Mouse (Mus musculus): ENCODE results near the gene Mcrs1. TPM values are rescaled to one million over a fixed set of nuclear protein-coding genes. Genes with fewer than 3 reads are reported as not detected.

The Mcrs1 gene
- polyA plus RNA-seq, 1 experiment from 2014 or later, result 193 TPM

- H3K36me3 ChIP-seq (ENCODE audit: control insufficient read depth, insufficient read depth, low read length), result peaks cover 8% of the 10 kb centered on the region; the same call in 1 of the 2 replicates
- H3K4me1 ChIP-seq (replicated peaks; ENCODE audit: control insufficient read depth, insufficient read depth, low read length), result no peaks in the 10 kb centered on the region
- H3K27me3 ChIP-seq (ENCODE audit: control insufficient read depth, insufficient read depth, low read length), result no peaks in the 10 kb centered on the region
- H3K4me3 ChIP-seq (ENCODE audit: low read depth, low read length), result no peak overlapping the region
- H3K9ac ChIP-seq (ENCODE audit: low read depth, low read length), result no peak overlapping the region
- no peak overlapping the region for H3K4me2 ChIP-seq (replicated peaks; ENCODE audit: low read depth, low read length)
- no peaks in the 10 kb centered on the region for H3K9me3 ChIP-seq (ENCODE audit: control insufficient read depth, low read length)
- 84% methylated on average over 4 of the region's 4 CpGs for WGBS
- DNase-seq (ENCODE audit: low spot score) (no peak), ATAC-seq (ENCODE audit: low FRiP score) (no peak)
- H3K27ac ChIP-seq (ENCODE audit: low read depth, low read length), result no peak overlapping the region
Observed at GRCm38 (mm10) chr15:99241249-99241648, 10.5 kb downstream of the Mcrs1 start.

DNA sequence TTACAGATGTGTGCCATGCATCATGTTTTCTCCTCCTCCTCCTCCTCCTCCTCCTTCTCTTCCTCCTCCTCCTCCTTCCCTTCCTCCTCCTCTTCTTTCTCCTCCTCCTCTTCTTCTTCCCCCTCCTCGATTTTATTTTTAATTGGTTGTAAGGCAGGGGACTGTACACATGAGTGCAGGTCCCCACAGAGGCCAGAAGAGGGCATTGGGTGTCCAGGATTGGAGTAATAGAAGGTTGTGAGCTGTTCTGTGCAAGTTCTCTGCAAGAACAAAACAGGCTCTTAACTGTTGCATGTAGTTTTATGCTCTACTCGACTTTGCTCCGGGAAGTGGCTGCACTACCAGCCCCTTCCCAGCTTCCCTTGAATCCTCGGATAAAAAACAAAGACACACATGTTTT, 11.6 kb downstream of the Mcrs1 start:
- Histone ChIP-seq H3K4me1 (replicated peaks; ENCODE audit: control insufficient read depth, insufficient read depth, low read length) (no peaks in the 10 kb centered on the region), H3K9me3 (ENCODE audit: control insufficient read depth, low read length) (no peaks in the 10 kb centered on the region), H3K9ac (ENCODE audit: low read depth, low read length) (no peak overlapping the region), H3K27ac (ENCODE audit: low read depth, low read length) (no peak overlapping the region), H3K4me3 (ENCODE audit: low read depth, low read length) (no peak overlapping the region), H3K36me3 (ENCODE audit: control insufficient read depth, insufficient read depth, low read length) (0 out of 2 replicates have a peak, but pooled peaks cover 5% of the 10 kb centered on the region), H3K27me3 (ENCODE audit: control insufficient read depth, insufficient read depth, low read length) (no peaks in the 10 kb centered on the region), H3K4me2 (replicated peaks; ENCODE audit: low read depth, low read length) (no peak overlapping the region)
- DNase-seq (ENCODE audit: low spot score) (no peak), ATAC-seq (ENCODE audit: low FRiP score) (no peak)
- WGBS, result 78% methylated on average over 4 of the region's 4 CpGs

GRCm38 (mm10) chr15:99238006-99238405, 13.8 kb downstream of the Mcrs1 start:
- ATAC-seq (ENCODE audit: low FRiP score) (no peak), DNase-seq (ENCODE audit: low spot score) (no peak)
- Histone ChIP-seq H3K4me1 (replicated peaks; ENCODE audit: control insufficient read depth, insufficient read depth, low read length) (0 out of 2 replicates have a peak, but pooled peaks cover 2% of the 10 kb centered on the region), H3K27ac (ENCODE audit: low read depth, low read length) (no peak overlapping the region), H3K9ac (ENCODE audit: low read depth, low read length) (no peak overlapping the region), H3K27me3 (ENCODE audit: control insufficient read depth, insufficient read depth, low read length) (no peaks in the 10 kb centered on the region; the same call in 1 of the 2 replicates), H3K36me3 (ENCODE audit: control insufficient read depth, insufficient read depth, low read length) (0 out of 2 replicates have a peak, but pooled peaks cover 5% of the 10 kb centered on the region), H3K4me3 (ENCODE audit: low read depth, low read length) (no peak overlapping the region), H3K4me2 (replicated peaks; ENCODE audit: low read depth, low read length) (no peak overlapping the region), H3K9me3 (ENCODE audit: control insufficient read depth, low read length) (no peaks in the 10 kb centered on the region)
- 67% methylated on average over 11 of the region's 11 CpGs for WGBS

DNA sequence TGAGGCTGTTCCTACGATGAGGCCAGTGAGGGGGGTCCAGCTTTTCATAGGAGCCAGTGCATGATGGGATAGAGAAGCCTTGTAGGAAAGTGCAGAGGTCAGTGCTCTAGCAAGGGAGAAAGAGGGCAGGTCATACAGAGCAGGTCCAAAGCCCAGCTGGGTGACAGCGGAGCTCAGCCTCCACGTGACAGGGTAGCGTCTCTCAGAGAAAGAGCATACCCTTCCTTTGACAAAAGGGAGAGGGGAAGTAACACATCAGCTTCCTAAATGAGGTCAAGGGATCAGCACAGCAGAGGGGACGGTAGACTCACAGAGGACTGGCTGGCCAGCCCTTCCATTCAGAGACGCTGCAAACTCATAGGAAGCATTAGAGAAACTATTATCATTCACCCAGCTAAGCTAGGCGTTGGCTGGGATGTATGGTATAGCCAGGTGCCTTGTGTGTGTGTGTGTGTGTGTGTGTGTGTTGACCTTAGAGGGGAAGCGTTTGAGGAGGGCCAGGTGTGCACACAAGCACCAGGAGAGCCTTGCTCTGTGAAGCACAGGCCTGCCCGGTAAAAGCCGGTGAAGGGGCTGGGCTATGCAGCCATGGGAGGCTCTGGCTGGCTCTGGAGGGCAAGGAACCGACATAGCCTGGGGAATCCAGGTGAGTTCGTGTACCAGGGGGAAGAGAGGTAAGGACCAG, 17.3 kb downstream of the Mcrs1 start:
- peaks cover 4% of the 10 kb centered on the region; the same call in 1 of the 2 replicates for H3K27me3 ChIP-seq (ENCODE audit: control insufficient read depth, insufficient read depth, low read length)

GRCm38 (mm10) chr15:99233719-99234118, 18.0 kb downstream of the Mcrs1 start:
- ATAC-seq (ENCODE audit: low FRiP score), result no peak
- H3K4me3 ChIP-seq (ENCODE audit: low read depth, low read length), result no peak overlapping the region
- no peak overlapping the region for H3K9ac ChIP-seq (ENCODE audit: low read depth, low read length)
- H3K4me1 ChIP-seq (replicated peaks; ENCODE audit: control insufficient read depth, insufficient read depth, low read length), result 0 out of 2 replicates have a peak, but pooled peaks cover 2% of the 10 kb centered on the region
- WGBS, result 63% methylated on average over 17 of the region's 17 CpGs
- H3K4me2 ChIP-seq (replicated peaks; ENCODE audit: low read depth, low read length), result no peak overlapping the region
- H3K27ac ChIP-seq (ENCODE audit: low read depth, low read length), result no peak overlapping the region
- DNase-seq (ENCODE audit: low spot score), result no peak
- no peaks in the 10 kb centered on the region for H3K36me3 ChIP-seq (ENCODE audit: control insufficient read depth, insufficient read depth, low read length)
- H3K9me3 ChIP-seq (ENCODE audit: control insufficient read depth, low read length), result no peaks in the 10 kb centered on the region
- peaks cover 8% of the 10 kb centered on the region; the same call in 1 of the 2 replicates for H3K27me3 ChIP-seq (ENCODE audit: control insufficient read depth, insufficient read depth, low read length)

More for the DNA sequence above, 17.3 kb downstream of the Mcrs1 start:
- Histone ChIP-seq H3K9me3 (ENCODE audit: control insufficient read depth, low read length) (no peaks in the 10 kb centered on the region), H3K9ac (ENCODE audit: low read depth, low read length) (peak overlapping the region; percentile 11; the same call in 1 of the 2 replicates), H3K4me3 (ENCODE audit: low read depth, low read length) (no peak overlapping the region), H3K36me3 (ENCODE audit: control insufficient read depth, insufficient read depth, low read length) (no peaks in the 10 kb centered on the region), H3K27ac (ENCODE audit: low read depth, low read length) (no peak overlapping the region), H3K4me2 (replicated peaks; ENCODE audit: low read depth, low read length) (no peak overlapping the region), H3K4me1 (replicated peaks; ENCODE audit: control insufficient read depth, insufficient read depth, low read length) (0 out of 2 replicates have a peak, but pooled peaks cover 2% of the 10 kb centered on the region)
- ATAC-seq (ENCODE audit: low FRiP score) (no peak), DNase-seq (ENCODE audit: low spot score) (no peak)
- 54% methylated on average over 12 of the region's 12 CpGs for WGBS

- WGBS, result 73% methylated on average over 10 of the region's 10 CpGs
- no peak overlapping the region for H3K4me2 ChIP-seq (replicated peaks; ENCODE audit: low read depth, low read length)
- ATAC-seq (ENCODE audit: low FRiP score), result no peak
- H3K4me3 ChIP-seq (ENCODE audit: low read depth, low read length), result no peak overlapping the region
- H3K27me3 ChIP-seq (ENCODE audit: control insufficient read depth, insufficient read depth, low read length), result peaks cover 23% of the 10 kb centered on the region
- H3K4me1 ChIP-seq (replicated peaks; ENCODE audit: control insufficient read depth, insufficient read depth, low read length), result 0 out of 2 replicates have a peak, but pooled peaks cover 2% of the 10 kb centered on the region
- no peak for DNase-seq (ENCODE audit: low spot score)
- H3K36me3 ChIP-seq (ENCODE audit: control insufficient read depth, insufficient read depth, low read length), result no peaks in the 10 kb centered on the region
- no peaks in the 10 kb centered on the region for H3K9me3 ChIP-seq (ENCODE audit: control insufficient read depth, low read length)
- no peak overlapping the region for H3K27ac ChIP-seq (ENCODE audit: low read depth, low read length)
- H3K9ac ChIP-seq (ENCODE audit: low read depth, low read length), result no peak overlapping the region
Observed at GRCm38 (mm10) chr15:99231998-99232397, 19.8 kb downstream of the Mcrs1 start.

DNA sequence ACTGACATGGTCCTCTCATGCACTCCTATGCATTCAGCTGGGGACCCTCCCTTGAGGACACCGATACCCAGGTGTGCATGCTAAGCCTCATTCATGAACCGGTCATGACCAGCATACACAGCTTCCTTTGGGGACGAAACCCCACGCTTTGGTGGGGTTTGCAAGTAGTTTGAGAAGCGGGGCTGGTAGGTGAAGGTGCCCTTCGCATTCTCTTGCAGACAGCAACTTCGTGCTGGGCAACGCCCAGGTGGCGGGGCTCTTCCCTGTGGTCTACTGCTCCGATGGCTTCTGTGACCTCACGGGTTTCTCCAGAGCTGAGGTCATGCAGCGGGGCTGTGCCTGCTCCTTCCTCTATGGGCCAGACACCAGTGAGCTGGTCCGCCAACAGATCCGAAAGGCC, 25.7 kb downstream of the Mcrs1 start:
- Histone ChIP-seq H3K4me3 (ENCODE audit: low read depth, low read length) (no peak overlapping the region), H3K4me2 (replicated peaks; ENCODE audit: low read depth, low read length) (no peak overlapping the region), H3K9me3 (ENCODE audit: control insufficient read depth, low read length) (no peaks in the 10 kb centered on the region), H3K27me3 (ENCODE audit: control insufficient read depth, insufficient read depth, low read length) (peaks cover 76% of the 10 kb centered on the region), H3K36me3 (ENCODE audit: control insufficient read depth, insufficient read depth, low read length) (no peaks in the 10 kb centered on the region), H3K4me1 (replicated peaks; ENCODE audit: control insufficient read depth, insufficient read depth, low read length) (peaks cover 19% of the 10 kb centered on the region), H3K9ac (ENCODE audit: low read depth, low read length) (no peak overlapping the region), H3K27ac (ENCODE audit: low read depth, low read length) (no peak overlapping the region)
- WGBS, result 18% methylated on average over 14 of the region's 14 CpGs
- ATAC-seq (ENCODE audit: low FRiP score), result no peak
- DNase-seq (ENCODE audit: low spot score), result peak; percentile 24

DNA sequence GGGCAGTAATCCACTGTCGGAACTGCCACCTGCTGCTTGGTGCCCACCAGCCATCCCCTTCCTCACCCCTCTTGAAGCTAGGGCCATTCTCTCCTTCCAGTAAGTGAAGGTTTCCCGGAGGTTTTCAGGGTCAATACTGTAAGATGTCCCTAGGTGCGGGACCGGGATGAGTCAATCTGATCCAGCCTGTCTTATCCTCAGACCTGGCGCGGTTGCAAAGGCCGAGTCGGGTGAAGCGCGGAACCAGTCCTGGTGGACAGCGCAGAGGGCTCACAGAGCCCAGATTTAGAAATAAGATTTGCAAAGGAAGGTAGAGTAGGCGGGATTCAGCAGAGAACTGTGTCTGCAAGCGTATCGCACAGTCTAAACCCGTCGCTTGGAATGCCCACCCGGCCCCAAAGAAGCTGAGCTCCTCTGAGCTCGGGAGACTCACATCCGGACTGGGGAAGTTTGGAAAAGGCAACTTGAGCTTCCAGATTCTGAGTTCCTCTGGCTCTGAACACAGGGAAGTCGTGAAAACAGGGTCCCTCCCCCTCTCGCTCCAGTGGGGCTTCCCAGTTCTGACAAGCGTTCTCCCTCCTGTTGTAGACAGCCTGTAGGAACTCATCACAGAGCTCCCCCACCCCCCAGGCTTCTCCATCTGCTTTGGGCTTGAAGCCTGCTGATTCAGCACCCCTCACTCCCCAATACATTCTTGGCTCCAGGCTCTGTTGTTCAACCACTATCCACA, 26.5 kb downstream of the Mcrs1 start:
- H3K4me3 ChIP-seq (ENCODE audit: low read depth, low read length), result peak overlapping the region; percentile 33
- WGBS, result 2% methylated on average over 22 of the region's 22 CpGs
- H3K36me3 ChIP-seq (ENCODE audit: control insufficient read depth, insufficient read depth, low read length), result no peaks in the 10 kb centered on the region
- no peak overlapping the region for H3K9ac ChIP-seq (ENCODE audit: low read depth, low read length)
- peaks cover 76% of the 10 kb centered on the region for H3K27me3 ChIP-seq (ENCODE audit: control insufficient read depth, insufficient read depth, low read length)
- DNase-seq (ENCODE audit: low spot score) (peak; percentile 56), ATAC-seq (ENCODE audit: low FRiP score) (no peak)
- no peaks in the 10 kb centered on the region for H3K9me3 ChIP-seq (ENCODE audit: control insufficient read depth, low read length)
- no peak overlapping the region for H3K27ac ChIP-seq (ENCODE audit: low read depth, low read length)
- peak overlapping the region; percentile 56; the same call in 1 of the 2 replicates for H3K4me2 ChIP-seq (replicated peaks; ENCODE audit: low read depth, low read length)
- H3K4me1 ChIP-seq (replicated peaks; ENCODE audit: control insufficient read depth, insufficient read depth, low read length), result peaks cover 19% of the 10 kb centered on the region
